Mouse (Mus musculus): Measurements from ENCODE around the gene Ttll5.

The Ttll5 gene

DNA sequence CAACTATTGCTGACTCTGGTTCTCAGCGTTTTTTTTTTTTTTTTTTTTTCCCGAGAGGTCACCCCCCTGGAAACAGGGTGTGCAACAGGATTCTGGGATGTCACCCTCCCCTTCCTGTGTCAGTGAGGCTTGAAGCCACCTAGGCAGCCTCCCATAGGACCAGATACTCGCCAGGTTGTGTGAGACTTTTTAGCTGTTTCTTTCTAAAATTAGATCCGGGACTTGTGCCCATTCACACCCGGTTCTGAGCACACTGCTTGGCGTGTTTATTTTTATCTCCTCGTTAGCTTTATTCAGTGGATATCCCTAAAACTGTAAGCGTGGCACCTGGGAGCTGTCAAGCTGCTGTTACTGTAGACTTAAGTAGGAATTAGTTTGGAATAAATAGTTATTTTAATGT lies 262.1 kb downstream of the Ttll5 start:
- DNase-seq (ENCODE audit: extremely low read depth, low read depth, low spot score), result no peak

DNA sequence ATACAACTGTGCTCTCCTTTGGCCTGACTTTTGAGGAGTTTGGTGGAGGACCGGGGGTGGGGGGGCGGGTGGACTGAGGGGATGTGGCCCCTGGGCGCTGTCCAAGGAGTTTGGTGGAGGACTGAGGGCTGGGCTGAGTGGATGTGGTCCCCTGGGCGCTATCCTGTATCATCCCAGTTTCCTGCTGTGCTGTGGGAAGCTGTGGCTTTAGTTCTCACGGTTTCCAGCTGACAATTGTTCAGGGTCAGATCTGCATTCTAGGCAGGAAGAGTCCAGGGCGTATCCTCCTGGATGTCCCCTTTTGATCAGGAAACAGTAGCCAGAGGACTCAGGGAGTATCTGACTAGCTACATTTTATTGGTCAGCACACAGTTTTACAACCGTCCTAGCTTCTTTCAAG lies 263.6 kb downstream of the Ttll5 start:
- no peak for DNase-seq (ENCODE audit: extremely low read depth, low read depth, low spot score)

DNA sequence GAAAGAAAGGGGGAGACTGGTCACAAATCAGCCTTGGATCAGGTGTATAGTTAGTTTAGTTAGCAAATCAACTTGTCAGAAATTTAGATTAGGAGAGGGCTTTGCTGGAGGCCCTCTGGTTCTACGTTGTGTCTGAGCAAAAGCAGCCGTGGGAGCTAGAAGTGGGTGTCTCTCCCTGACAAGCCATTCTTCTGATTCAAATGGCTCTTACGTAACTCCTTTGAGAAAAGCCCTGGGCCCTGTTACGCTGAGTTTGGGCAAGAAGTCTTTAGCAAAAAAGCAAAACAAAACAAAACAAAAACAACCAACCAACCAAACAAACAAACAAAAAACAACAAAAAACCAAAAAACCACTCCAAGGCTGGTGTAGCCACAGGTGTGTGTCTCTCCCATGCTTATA lies 266.3 kb downstream of the Ttll5 start:
- peak; percentile 54 for DNase-seq (ENCODE audit: extremely low read depth, low read depth, low spot score)

DNA sequence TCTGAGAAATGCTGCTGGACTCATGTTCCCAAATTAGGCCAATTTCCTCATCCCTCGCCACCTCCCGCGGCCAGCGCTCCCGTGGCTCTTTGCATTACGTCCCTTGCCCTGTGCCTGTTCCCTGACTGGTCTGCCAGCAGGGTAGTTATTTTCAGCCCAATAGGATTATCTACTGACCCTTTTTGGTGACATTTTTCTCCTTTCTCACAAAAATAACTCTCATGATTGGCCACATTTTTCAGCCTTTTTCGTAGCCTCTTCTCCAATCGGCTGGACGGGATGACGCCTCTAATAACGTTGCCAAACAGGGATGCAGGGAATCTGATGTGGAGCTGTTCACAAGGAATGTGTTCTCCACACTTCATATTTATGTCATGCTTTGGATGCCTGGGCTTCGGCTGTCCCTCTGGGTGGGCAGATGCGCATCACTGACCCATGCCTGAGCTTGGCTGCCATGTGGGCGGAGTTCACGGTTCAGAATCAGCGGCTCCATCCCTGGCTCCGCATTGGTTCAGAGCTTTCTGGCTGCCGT lies 267.2 kb downstream of the Ttll5 start:
- DNase-seq (ENCODE audit: extremely low read depth, low read depth, low spot score), result no peak

DNA sequence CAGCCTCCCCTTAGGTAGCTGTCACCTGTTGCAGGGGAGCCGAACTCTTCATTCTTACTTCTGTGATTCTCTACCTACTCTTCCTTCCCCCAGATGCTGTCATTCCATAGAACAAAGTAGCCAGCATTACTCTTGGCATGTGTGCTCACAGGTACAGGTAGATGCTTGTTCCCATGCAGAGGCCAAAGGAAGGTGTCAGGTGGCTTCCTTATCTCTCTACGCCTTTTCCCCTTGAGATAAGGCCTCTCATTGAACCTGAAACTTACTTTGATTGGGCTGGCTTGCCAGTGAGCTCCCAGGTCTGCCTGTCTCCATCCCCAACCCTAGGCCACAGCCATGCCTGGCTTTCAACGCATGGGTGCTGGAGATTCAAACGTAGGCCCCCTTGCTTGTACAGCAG lies 269.6 kb downstream of the Ttll5 start:
- DNase-seq (ENCODE audit: extremely low read depth, low read depth, low spot score), result no peak

DNA sequence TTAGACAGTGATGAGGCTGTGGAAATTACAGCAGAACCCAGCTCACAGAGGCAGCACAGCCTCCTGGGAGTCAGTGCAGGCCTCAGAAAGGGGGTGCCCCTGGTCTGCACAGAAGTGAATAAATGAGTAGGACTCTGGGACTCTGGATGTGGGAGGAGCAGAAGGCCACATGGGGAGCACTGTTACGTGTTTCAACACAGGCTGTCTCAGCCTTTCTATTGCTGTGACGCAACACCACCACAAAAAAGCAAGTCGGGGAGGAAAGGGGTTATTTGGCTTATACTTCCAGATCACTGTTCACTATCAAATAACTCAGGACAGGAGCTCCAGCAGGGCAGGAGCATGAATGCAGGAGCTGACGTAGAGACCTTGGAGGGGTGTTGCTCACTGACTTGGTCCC lies 271.3 kb downstream of the Ttll5 start:
- DNase-seq (ENCODE audit: extremely low read depth, low read depth, low spot score), result no peak

DNA sequence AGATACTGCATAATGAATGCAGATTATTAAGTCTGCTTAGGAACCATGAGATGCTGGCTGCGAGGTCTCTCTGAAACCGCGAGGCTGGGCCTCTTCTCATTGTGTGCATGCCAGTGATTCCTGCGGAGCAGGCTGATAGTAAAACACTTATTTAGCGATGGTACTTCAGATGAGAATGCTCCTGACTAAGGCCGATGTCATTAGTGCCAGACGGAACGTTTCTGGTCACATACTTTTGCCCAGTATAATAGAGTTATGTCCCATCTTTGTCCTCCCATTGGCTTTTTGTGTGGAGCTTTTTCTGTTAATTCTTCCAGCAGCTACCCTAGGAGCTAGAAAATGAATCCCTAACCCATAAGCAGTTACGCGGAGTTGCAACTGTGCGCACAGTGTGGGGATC lies 273.3 kb downstream of the Ttll5 start:
- no peak for DNase-seq (ENCODE audit: extremely low read depth, low read depth, low spot score)

DNA sequence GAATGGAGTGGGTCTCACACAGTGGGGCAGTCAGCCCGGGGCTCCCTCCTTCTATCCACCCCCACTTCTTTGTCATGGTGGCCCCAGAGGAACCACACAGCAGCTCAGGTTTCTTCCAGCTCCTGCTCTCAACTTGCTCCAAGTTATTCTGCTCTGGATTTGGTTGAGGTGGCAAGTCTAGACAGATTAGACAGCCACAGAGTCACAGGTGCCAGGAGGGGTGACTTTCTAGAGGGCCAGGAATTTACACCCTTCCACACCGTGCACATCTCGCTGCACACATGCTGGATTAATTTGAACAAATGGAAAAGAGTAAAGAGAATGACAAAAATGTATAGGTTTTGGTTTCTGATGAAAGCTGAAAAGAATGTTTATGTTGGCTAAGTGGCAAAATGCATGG lies 276.3 kb downstream of the Ttll5 start:
- no peak for DNase-seq (ENCODE audit: extremely low read depth, low read depth, low spot score)

DNA sequence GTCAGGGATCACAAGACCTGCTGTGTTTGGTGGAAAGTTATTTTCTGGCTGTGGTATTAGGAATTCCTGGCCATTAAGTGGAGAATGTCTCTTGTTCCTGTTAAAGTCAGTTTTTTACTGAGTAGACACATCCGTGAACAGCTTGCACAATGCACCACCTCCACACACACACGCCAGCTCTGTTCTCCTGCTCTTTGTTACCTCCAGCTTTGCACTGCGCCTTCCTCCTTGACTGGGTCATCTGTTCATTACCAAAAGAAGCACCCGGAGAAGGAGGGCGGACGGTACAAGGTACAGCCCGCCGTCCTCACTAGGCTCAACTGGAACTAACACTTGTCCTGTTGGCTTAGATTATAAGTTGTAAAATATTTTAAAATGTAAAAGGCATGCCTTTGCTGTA lies 278.2 kb downstream of the Ttll5 start:
- no peak for DNase-seq (ENCODE audit: extremely low read depth, low read depth, low spot score)

DNA sequence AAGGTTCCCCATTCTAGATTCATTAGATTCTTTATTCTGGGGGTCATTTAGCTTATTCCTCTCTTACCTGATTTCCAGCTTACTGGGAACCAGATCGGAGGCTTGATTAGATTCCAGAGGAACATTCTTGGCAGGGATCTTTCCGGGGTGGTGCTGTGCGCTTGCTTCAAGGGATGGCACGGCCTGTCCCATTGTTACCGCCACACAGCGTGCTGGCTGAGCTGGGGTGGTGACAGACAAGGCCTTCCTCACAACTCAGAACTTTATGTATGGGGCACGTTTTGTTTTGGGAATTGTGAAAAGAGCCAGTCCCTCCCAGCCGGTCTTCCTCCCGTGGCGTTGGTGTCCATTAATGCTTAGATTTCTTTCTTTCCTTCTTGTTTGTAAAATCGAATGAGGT lies 278.9 kb downstream of the Ttll5 start:
- DNase-seq (ENCODE audit: extremely low read depth, low read depth, low spot score), result peak; percentile 58

DNA sequence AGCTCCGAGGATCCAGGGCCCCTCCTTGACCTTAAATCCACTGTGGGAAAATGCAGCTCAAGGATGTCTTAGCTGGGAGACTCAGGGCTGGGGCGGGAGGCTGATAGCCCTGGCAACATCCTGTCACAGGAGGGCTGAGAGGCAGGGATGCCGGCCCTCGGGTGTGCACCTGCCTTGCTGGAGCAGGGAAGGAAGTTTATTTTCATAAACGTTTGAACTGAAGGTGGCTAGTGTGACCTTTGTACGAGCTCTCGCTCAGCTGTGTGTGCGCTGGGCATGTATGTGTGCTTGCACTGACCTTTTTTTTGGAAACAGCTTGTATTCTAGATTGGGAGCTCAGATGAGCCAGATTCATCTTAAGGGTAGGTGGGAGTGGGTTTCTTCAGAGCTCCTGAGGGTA lies 279.4 kb downstream of the Ttll5 start:
- DNase-seq (ENCODE audit: extremely low read depth, low read depth, low spot score), result no peak

DNA sequence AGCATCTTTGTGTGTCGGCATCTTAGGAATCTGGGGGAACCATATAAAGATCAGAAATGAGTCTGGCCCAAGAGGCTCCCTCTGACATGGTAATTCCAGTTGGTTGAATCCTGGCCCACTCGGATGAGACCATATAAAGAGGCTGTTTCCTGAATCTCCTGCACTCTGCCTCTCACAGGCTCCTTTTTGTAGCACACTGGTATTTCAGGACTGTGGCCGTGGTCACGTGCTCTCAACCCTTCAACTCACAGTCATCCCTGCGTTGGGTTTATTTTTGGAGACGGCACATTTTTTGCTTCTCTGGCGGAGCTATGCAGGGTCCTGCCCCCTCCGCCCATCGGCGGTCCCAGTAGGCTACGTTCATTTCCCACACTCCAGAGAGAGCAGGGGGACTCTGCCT lies 279.8 kb downstream of the Ttll5 start:
- DNase-seq (ENCODE audit: extremely low read depth, low read depth, low spot score), result no peak

DNA sequence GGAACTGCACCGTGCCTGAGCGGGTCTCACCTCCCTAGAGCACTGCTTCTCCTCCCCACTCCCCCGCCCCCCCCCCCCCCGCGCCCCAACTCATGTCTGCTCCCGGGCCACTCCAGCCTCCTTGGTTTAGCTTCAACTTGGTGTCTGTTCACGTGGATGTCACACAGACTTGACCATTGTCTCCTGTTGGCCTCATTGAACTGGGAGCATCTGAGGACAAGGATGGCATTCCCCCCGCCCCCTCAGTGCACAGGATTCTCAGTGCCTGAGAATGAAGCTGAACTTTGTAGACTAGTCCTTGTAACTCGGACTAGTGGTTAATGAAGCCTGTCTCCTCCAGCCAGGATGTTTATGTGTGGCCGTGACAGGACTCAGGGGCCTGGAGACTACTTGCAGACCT lies 281.1 kb downstream of the Ttll5 start:
- DNase-seq (ENCODE audit: extremely low read depth, low read depth, low spot score), result no peak

DNA sequence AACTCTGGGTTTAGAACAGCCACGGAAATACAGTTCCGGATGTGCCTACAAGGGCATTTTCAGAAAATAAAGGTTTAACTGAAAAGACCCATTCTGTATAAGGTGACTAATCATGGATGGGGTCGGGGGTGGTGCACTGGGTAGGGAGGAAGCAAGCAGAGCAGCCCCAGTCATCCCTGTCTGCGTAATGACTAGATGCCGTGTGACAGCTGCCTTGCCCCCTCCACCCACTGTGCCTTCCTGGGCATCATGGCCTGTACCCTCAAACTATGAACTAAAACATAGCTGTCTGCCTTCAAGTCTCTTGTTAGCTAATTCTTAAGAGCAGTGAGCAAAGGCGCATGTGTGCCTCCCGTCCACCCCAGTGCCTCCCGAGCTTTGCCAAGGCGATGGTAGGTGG lies 281.6 kb downstream of the Ttll5 start:
- no peak for DNase-seq (ENCODE audit: extremely low read depth, low read depth, low spot score)

DNA sequence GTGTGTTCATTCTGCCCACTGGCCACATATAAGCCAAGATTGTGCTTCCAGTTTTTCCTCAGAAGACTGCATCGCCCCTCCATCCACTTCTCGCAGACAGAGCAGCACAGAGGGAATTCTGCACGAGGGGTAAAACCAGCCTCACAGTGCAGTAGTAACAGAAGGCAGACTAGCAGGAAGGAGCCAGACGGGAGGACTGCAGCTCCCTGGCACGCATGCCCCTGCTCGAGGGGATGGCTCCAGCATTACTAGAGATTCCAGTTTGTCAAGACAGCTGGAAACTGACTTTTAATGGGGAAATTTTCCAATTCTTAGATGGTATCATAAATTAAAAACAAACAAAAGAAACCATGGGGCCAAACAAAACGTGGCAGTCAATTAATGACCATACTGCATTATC lies 283.2 kb downstream of the Ttll5 start:
- peak; percentile 57 for DNase-seq (ENCODE audit: extremely low read depth, low read depth, low spot score)

DNA sequence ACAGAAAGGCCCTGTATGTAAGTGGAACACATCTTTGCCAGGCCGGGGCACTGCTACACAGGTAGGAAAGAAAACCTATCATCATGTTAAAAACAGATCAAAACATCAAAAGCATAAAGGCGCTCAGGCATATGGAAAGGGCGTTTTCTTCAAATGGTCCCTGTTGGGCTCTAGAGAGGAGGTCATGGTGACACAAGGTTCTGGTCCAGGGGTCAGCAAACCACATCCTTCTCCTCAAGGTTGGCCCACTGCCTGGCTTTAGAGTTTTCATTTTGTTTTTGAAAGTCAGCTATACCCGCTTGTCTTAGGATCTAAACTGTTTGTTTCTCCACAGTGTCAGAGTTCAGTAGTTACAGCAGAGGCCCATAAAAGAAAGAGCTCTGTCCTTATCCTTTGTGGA lies 285.1 kb downstream of the Ttll5 start:
- DNase-seq (ENCODE audit: extremely low read depth, low read depth, low spot score), result no peak

DNA sequence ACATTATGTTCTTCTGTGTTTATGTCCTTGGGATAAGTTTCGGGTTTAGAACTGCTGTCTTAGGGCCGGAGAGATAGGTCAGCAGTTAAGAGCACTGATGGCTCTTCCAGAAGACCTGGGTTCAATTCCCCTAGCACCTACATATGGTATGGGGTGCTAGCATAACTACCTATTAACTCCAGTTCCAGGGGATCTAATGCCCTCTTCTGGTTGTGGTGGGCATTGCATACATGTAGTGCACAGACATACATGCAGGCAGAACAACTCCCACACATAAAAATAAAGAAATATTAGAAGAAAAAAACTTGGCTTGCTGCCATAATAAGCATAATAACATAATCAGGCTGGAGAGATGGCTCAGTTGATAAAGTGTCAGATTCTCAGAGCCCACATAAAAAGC lies 286.2 kb downstream of the Ttll5 start:
- no peak for DNase-seq (ENCODE audit: extremely low read depth, low read depth, low spot score)
